Mouse (Mus musculus): ENCODE results near the gene Kcnab2.

Kcnab2 gene

GRCm38 (mm10) chr4:152477466-152478223 lies at the start of gene Kcnab2:
Gene Kcnab2, minus strand, starts transcription at chr4:152477871.
- peak; percentile 84 for ATAC-seq (ENCODE audit: low TSS enrichment)

- peak; percentile 80 for ATAC-seq (ENCODE audit: low TSS enrichment)
Observed at GRCm38 (mm10) chr4:152520083-152520482, 42.4 kb upstream of the Kcnab2 start.

- no peak for ATAC-seq (ENCODE audit: low TSS enrichment)
Observed at GRCm38 (mm10) chr4:152519106-152519505, 41.4 kb upstream of the Kcnab2 start.

- ATAC-seq (ENCODE audit: low TSS enrichment): no peak
Observed at GRCm38 (mm10) chr4:152514884-152515283, 37.2 kb upstream of the Kcnab2 start.

- ATAC-seq (ENCODE audit: low TSS enrichment): no peak
Observed at GRCm38 (mm10) chr4:152512221-152512925, 34.7 kb upstream of the Kcnab2 start.

- no peak for ATAC-seq (ENCODE audit: low TSS enrichment)
Observed at GRCm38 (mm10) chr4:152494360-152494879, 16.7 kb upstream of the Kcnab2 start.

GRCm38 (mm10) chr4:152491250-152491899 lies 13.7 kb upstream of the Kcnab2 start:
- ATAC-seq (ENCODE audit: low TSS enrichment): peak; percentile 72

GRCm38 (mm10) chr4:152490311-152490710 lies 12.6 kb upstream of the Kcnab2 start:
- ATAC-seq (ENCODE audit: low TSS enrichment): no peak

- no peak for ATAC-seq (ENCODE audit: low TSS enrichment)
Observed at GRCm38 (mm10) chr4:152488046-152488445, 10.4 kb upstream of the Kcnab2 start.

GRCm38 (mm10) chr4:152480426-152480825 lies 2.8 kb upstream of the Kcnab2 start:
- no peak for ATAC-seq (ENCODE audit: low TSS enrichment)

- ATAC-seq (ENCODE audit: low TSS enrichment): peak; percentile 2; the same call in 1 of the 2 replicates
Observed at GRCm38 (mm10) chr4:152478224-152478567, 525 bp upstream of the Kcnab2 start.

GRCm38 (mm10) chr4:152477106-152477465 lies 585 bp downstream of the Kcnab2 start:
- peak; percentile 6 for ATAC-seq (ENCODE audit: low TSS enrichment)

GRCm38 (mm10) chr4:152476427-152477023 lies 1.1 kb downstream of the Kcnab2 start, which contains the start of gene Nphp4:
Gene Nphp4, plus strand, starts transcription at chr4:152476706.
- ATAC-seq (ENCODE audit: low TSS enrichment): no peak

- no peak for ATAC-seq (ENCODE audit: low TSS enrichment)
Observed at GRCm38 (mm10) chr4:152475941-152476340, 1.7 kb downstream of the Kcnab2 start.

- ATAC-seq (ENCODE audit: low TSS enrichment): peak; percentile 43
Observed at GRCm38 (mm10) chr4:152467951-152468350, 9.7 kb downstream of the Kcnab2 start.

- peak; percentile 42 for ATAC-seq (ENCODE audit: low TSS enrichment)
Observed at GRCm38 (mm10) chr4:152466601-152467000, 11.1 kb downstream of the Kcnab2 start.

GRCm38 (mm10) chr4:152465116-152465515 lies 12.6 kb downstream of the Kcnab2 start:
- no peak for ATAC-seq (ENCODE audit: low TSS enrichment)

GRCm38 (mm10) chr4:152463147-152463546 lies 14.5 kb downstream of the Kcnab2 start:
- no peak for ATAC-seq (ENCODE audit: low TSS enrichment)

GRCm38 (mm10) chr4:152462516-152462915 lies 15.2 kb downstream of the Kcnab2 start:
- ATAC-seq (ENCODE audit: low TSS enrichment): peak; percentile 31; the same call in 1 of the 2 replicates

- ATAC-seq (ENCODE audit: low TSS enrichment): no peak
Observed at GRCm38 (mm10) chr4:152457673-152458072, 20.0 kb downstream of the Kcnab2 start.

- ATAC-seq (ENCODE audit: low TSS enrichment): peak; percentile 48
Observed at GRCm38 (mm10) chr4:152456609-152457008, 21.1 kb downstream of the Kcnab2 start.

GRCm38 (mm10) chr4:152454153-152454552 lies 23.5 kb downstream of the Kcnab2 start:
- no peak for ATAC-seq (ENCODE audit: low TSS enrichment)
